Mouse (Mus musculus): Measurements from ENCODE around the gene Supt3.

DNA sequence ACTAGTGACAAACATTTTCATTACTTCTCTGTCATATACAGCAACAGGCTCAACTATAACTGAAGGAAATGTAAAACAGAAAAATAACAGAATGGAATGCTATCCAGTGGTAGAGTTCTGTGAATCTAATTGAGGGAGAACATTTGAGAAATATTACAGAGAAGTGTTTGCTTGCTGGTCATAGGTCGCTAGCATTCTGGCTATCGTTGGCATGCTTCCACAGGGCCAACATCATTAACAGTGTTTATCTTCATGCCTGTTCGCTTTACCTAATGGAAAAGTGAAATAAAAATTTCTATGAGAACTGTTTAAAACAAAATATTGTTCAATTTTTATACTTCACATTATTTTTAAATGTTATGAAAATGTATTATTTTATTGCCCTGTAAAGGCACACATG, 290.5 kb downstream of the Supt3 start:
- TF ChIP-seq POLR2A (IDR thresholded peaks at IDR 0.05; ENCODE audit: insufficient read depth, low read length) (no peak), CTCF (IDR thresholded peaks at IDR 0.05; ENCODE audit: low read depth, low read length) (no peak), EP300 (IDR thresholded peaks at IDR 0.05; ENCODE audit: insufficient read depth, low read depth, low read length) (no peak)

All from ES-Bruce4 (cell line).